Mouse (Mus musculus) ES-E14 (cell line): ENCODE data around the gene Gnai1.
A peak's percentile ranks its signal among the peaks of the same experiment; 100 is the strongest.

Source experiments
- HCFC1 ChIP-seq: IDR thresholded peaks from 2 replicates; pipeline ENCODE4 v1.6.1; 2012; ENCODE audit warnings: low read length, inconsistent platforms, borderline replicate concordance; ENCODE audit not compliant: insufficient read depth
- MAFK ChIP-seq: IDR thresholded peaks from 2 replicates; pipeline ENCODE4 v1.6.1; 2014; ENCODE audit warnings: mild to moderate bottlenecking, low read depth, low read length, inconsistent platforms; ENCODE audit not compliant: insufficient read depth

DNA sequence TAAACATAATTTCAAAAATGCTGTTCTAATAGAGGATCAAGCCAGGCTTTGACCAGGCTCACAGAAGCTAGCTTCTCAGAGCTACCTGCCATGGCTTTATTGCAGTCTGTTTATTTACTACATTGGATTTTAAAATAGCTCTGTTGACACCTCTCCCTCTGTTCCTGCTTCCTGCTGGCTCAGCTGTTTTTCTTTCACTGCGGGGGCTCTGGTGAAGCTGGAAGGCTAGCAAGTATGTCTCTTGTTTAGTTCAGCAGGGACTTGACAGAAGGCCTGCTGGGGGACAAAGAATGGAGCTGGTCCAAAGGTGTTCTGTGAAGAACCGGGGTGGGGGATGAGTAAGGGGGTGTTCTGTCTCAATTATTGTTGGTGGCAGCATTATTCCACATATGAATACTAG, 7.7 kb upstream of the Gnai1 start:
- 0 out of 2 replicates have a peak, but pooled peaks have one; percentile 9 for TF ChIP-seq MAFK
- TF ChIP-seq HCFC1 = no peak
